Mouse (Mus musculus): ENCODE data around the gene Stx4a. TPM values are rescaled to one million over a fixed set of nuclear protein-coding genes. Genes with fewer than 3 reads are reported as not detected.
"Not testable (repeated sequence)": the region's sequence is repeated elsewhere in the genome, so short reads cannot be mapped to it uniquely, and the experiment has no call there.

The Stx4a gene
- total RNA-seq (2021), result 10 to 100 TPM; 51.4 to 59.6 TPM
- long read RNA-seq, experiment 1, partial matches to known transcripts, result 3 of 10 reads
- long read RNA-seq, experiment 1, other reads (novel, unspliced or antisense), result 4 of 10 reads
- long read RNA-seq, experiment 2, partial matches to known transcripts, result 1 of 8 reads
- long read RNA-seq, experiment 2, other reads (novel, unspliced or antisense), result 3 of 8 reads

DNA sequence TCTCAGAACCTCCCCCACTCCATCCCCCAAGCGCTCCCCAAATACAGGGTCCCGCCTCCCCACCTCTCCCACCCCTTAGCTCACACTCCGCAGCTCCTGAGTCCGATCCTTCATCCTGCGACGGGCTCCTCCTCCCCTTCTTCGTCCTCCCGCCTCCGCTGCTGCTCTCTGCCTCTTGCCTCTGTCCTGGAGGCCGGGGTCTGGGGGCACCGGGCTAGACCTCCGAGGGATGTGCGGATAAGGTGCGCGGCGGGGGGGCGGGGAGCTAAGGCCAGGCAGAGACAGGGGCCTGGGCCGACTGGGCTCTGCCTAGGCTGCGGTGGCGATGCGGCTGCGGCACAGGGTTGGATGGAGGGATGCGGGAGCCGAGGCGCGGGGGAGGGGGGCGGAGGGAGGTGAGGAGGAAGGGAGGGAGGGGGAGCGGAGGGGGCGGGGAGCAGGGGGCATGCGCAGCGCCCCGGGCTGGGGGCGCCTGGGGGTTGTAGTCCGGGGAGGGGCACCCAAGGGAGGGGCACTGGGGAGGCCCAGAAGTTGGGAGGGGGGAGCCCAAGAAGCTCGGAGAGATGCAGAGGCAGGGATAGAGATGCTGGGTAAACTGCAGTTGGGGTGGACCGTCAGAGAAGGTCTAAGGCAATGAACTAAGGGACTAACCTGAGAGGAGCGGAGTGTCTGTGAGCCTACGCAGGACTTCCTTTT, at the start of gene Stx4a, which contains the start of gene Stx1b:
Stx4a (plus strand) TSS at position 119 of the 696 bp plus-strand sequence.
Stx1b (minus strand) TSS at position 374 of the 696 bp plus-strand sequence.
- peak; percentile 57 to 62 for DNase-seq (ENCODE audit: low spot score in 2 of 2)

DNA sequence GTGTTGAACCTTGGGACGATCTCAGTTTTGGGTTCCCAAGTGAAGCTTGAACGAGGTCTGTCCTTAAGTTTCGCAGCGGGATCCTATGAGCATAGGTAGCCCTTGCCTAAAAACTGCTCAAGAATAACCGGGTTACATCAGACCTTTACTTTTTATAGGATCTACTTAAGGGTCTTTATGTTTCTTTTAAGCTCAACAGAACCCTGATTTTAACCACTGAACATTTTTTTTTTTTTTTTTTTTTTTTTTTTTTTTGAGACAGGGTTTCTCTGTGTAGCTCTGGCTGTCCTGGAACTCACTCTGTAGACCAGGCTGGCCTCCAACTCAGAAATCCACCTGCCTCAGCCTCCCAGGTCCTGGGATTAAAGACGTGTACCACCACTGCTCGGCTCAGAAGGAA, 48.3 kb upstream of the Stx4a start:
- not testable (repeated sequence) for DNase-seq (ENCODE audit: low spot score in 2 of 2)

DNA sequence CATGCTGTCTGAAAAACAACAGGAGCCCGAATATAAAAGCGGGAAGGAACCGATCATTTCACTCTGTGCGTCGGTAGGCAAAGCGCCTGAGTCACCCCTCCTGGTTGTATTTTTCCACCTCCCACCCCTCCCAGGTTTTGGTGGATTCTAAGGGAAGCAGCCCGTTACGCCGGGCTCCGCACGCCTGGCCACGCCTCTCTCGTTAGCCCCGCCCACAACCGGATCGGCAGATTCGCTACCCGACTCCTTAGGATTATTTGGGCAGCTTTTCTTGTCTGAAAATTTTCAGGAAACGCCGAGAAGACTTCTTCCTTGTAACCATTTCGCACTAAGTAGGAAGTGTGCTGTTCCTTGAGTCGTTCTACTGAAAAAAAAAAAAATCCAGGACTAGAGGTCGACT, 47.7 kb upstream of the Stx4a start, which contains the start of gene Setd1a:
Setd1a (plus strand) TSS at position 245 of the 400 bp plus-strand sequence.
- DNase-seq (ENCODE audit: low spot score in 2 of 2), result peak; percentile 86 to 91

GRCm38 (mm10) chr7:127776878-127777473, 47.1 kb upstream of the Stx4a start:
- DNase-seq (ENCODE audit: low spot score in 2 of 2), result peak; percentile 97 to 98

DNA sequence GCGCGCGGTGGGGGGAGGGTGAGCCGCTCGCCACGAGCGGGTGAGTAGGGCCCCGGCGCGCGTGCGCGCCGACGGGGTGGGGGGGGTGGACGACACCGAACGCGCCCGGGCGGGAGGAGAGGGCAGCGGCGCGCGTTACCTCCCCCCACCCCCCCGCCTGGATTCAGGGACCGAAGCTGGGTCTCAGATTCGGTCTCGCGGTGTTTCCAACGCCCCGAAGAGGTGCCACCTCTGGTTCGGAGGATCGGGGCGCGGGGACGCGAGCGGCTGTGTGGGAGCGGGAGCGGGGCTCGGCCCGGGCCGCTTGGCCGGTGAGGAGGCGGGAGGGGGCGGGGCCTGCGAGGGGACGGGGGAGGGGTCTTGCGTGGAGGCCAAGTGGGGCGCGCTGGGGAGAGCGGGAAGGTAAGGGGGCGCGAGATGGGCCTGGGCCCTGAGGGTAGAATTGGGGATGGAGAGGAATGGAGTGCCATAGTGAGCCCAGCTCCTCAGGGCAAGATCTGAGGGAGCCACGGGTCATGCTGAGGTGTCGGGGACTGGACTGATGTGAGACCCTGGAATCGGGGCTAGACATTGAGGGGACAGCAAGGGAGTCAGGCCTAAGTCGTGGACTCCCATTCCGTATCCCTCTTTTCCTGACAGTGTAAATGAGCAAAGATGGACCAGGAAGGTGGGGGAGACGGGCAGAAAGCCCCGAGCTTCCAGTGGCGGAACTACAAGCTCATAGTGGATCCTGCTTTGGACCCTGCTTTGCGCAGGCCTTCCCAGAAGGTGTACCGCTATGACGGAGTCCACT, 46.4 kb upstream of the Stx4a start:
- peak in 1 of 2 experiments; percentile 39 for DNase-seq (ENCODE audit: low spot score in 2 of 2)

DNA sequence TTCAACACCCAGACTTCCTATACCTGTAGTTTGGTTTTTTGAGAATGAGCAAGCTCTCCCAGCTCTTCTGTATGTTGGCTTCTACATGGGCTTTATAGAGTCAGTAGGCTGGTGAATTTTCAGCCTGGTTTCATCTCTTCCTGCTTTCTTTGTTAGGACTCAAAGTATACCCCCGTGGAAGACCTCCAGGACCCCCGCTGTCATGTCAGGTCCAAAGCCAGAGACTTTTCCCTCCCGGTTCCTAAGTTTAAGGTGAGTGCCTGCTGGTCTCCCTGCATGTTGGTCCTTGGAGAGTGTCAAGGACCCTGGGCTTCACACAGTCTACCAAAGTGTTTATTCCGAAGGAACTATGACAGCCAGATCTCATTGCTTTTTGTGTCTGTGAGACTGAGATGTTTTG, 45.7 kb upstream of the Stx4a start:
- no peak for DNase-seq (ENCODE audit: low spot score in 2 of 2)

GRCm38 (mm10) chr7:127785308-127785707, 38.8 kb upstream of the Stx4a start, which contains the start of gene Gm49388:
Gene Gm49388, plus strand, starts transcription at chr7:127785608.
- DNase-seq (ENCODE audit: low spot score in 2 of 2), result no peak

DNA sequence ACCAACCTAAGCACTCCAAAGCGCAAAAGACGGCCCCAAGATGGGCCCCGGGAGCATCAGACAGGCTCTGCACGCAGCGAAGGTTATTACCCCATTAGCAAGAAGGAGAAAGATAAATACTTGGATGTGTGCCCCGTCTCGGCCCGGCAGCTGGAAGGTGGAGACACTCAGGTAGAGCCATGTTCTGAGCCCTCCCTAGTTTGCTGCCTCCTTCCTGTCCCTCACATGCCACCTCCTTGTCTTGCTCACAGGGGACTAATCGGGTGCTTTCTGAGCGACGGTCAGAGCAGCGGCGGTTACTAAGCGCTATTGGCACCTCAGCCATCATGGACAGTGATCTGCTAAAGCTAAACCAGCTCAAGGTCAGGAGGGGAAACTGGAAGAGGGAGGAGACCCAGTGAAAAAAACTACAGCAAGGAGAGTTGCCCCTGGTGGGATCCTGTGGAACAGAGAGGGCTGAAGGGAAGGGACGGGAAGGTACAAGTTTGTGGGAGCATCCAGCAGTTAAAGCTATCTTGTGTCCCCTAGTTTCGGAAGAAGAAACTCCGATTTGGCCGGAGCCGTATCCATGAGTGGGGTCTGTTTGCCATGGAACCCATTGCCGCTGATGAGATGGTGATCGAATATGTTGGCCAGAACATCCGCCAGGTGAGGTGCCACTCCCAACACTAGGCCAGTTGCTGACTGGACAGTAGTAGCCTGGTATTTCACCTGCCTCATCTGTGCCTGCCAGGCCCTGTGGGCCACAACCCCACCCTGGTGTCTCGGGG, 26.8 kb upstream of the Stx4a start:
- DNase-seq (ENCODE audit: low spot score in 2 of 2), result no peak

DNA sequence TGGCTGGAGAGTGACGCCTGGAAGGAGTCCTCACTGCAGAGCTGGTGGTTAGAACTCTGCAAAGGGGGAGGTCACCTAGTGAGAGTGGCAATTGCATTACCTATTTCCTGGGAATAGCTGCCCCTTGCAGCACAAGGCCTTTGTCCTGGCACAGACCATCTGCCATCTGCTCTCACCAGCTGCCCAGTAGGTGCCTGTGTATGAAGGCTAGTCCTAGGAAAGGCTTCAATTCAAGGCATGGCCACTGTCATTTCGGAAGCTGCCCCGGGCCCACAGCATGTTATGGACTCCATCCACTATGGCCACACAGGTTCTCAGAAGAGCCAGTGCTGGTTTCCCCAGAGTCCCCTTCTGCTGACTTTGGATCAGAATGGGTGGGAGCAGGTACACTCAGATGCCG, 25.5 kb upstream of the Stx4a start:
- no peak for DNase-seq (ENCODE audit: low spot score in 2 of 2)

- DNase-seq (ENCODE audit: low spot score in 2 of 2), result no peak
Measured at GRCm38 (mm10) chr7:127799211-127799610, 24.9 kb upstream of the Stx4a start.

- no peak for DNase-seq (ENCODE audit: low spot score in 2 of 2)
Measured at GRCm38 (mm10) chr7:127799738-127800137, 24.4 kb upstream of the Stx4a start.

- peak; percentile 86 to 89 for DNase-seq (ENCODE audit: low spot score in 2 of 2)
Measured at GRCm38 (mm10) chr7:127800435-127801009, 23.6 kb upstream of the Stx4a start, which contains the start of gene Hsd3b7. Gene Hsd3b7, plus strand, starts transcription at chr7:127800604.

GRCm38 (mm10) chr7:127801010-127801621, 23.0 kb upstream of the Stx4a start:
- DNase-seq (ENCODE audit: low spot score in 2 of 2), result no peak

GRCm38 (mm10) chr7:127802313-127802712, 21.8 kb upstream of the Stx4a start:
- peak in 1 of 2 experiments; percentile 52 for DNase-seq (ENCODE audit: low spot score in 2 of 2)

DNA sequence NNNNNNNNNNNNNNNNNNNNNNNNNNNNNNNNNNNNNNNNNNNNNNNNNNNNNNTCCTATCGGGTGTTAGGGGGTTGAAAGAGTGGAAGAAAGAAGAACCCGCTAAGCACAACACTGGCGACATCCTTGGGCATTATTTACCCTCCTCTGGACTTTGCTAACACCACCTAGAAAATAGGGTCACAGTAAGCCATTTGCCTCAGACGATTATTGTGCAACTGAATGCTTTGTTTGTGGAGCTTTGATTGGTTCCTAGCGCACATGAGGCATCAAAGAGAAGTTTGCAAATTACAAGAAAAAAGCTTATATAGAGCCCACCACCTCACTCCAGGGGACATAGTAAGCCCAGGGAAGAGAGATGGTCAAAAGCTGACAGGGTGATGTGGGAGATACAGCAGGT, 15.3 kb upstream of the Stx4a start:
- DNase-seq (ENCODE audit: low spot score in 2 of 2), result no peak

DNA sequence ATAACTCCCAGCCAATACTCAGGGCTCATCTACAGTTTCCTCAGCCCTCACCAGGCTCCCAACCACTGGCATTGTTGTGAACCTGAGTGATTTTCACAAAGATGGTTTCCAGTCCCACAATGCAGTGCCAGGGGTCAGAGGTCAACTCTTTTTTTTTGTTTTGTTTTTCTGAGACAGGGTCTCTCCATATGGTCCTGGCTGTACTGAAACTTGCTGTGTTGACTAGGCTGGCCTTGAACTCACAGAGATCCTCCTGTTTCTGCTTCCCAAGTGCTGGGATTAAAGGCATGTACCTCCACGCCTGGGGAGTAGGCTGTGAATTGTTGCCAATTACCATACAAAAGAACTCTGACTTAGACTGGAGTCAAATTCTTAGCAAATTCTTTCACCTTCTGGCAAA, 14.2 kb upstream of the Stx4a start:
- DNase-seq (ENCODE audit: low spot score in 2 of 2), result no peak

- DNase-seq (ENCODE audit: low spot score in 2 of 2), result no peak
Measured at GRCm38 (mm10) chr7:127810650-127811049, 13.4 kb upstream of the Stx4a start.

- no peak for DNase-seq (ENCODE audit: low spot score in 2 of 2)
Measured at GRCm38 (mm10) chr7:127811240-127811639, 12.9 kb upstream of the Stx4a start.

DNA sequence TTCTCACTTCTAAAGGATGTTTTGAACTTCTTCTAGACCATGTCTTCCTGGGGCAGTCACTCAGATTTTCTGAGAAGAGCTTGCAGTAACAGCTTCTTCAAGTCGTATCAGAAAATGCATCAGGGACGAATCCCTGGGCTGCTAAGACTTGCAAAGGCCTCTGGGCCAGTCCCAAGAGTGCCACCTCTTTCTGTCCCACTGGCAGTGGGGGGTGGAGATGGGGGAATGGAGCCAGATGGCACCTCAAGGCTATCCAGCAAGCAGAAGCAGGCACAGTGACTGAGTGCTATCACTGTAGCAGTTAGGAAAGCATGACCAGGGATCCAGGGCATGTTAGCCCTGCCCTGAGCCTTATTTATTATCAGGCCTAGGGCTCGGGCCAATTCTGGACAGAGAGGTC, 11.8 kb upstream of the Stx4a start:
- no peak for DNase-seq (ENCODE audit: low spot score in 2 of 2)

- no peak for DNase-seq (ENCODE audit: low spot score in 2 of 2)
Measured at GRCm38 (mm10) chr7:127813821-127814220, 10.3 kb upstream of the Stx4a start.
